15 mouse cellular contexts compared by ENCODE assay signal in genomic region chr7:131906499-131907190, GRCm38 (mm10). TPM values are rescaled to one million over a fixed set of nuclear protein-coding genes. Genes with fewer than 3 reads are reported as not detected.
"Had no signal": no experiment of that assay in that cellular context is flagged by ENCODE, and none has a peak within 500 bp of the region (broad histone marks: within the 10 kb centered on the region; RNA-seq: fewer than 3 reads in every experiment).

No protein-coding gene starts in this region.

- ATAC-seq: lung, postnatal 0 days; midbrain, embryonic 13.5 days had no signal

- H3K36me3 ChIP-seq: limb, embryonic 12.5 days; liver, embryonic 15.5 days; midbrain, embryonic 13.5 days; neural tube, embryonic 15.5 days had no signal

- H3K4me1 ChIP-seq: limb, embryonic 12.5 days; liver, embryonic 15.5 days had no signal

- H3K4me3 ChIP-seq: limb, embryonic 12.5 days; liver, embryonic 15.5 days; midbrain, embryonic 13.5 days; myocyte; neural tube, embryonic 15.5 days had no signal

- H3K27me3 ChIP-seq: limb, embryonic 12.5 days; liver, embryonic 15.5 days; midbrain, embryonic 13.5 days; neural tube, embryonic 15.5 days had no signal

- H3K9ac ChIP-seq: limb, embryonic 12.5 days; liver, embryonic 15.5 days; midbrain, embryonic 13.5 days; neural tube, embryonic 15.5 days had no signal

- H3K27ac ChIP-seq: limb, embryonic 12.5 days; liver, embryonic 15.5 days; midbrain, embryonic 13.5 days; neural tube, embryonic 15.5 days had no signal

- H3K9me3 ChIP-seq: midbrain, embryonic 13.5 days; neural tube, embryonic 15.5 days had no signal

- H3K4me2 ChIP-seq: limb, embryonic 12.5 days; liver, embryonic 15.5 days; midbrain, embryonic 13.5 days; neural tube, embryonic 15.5 days had no signal

- DNase-seq: kidney, adult 8-10 months; kidney, postnatal 25 days; liver; lung, adult 2 months; lung, postnatal 36 days; thymus, postnatal 4 days had no signal

RNA-seq across cellular contexts. Expression of gene Gpr26, which starts 59.6 kb away (rescaled TPM):
- polyA plus RNA-seq: kidney, embryonic 16.5 days; limb, embryonic 12.5 days; liver, embryonic 15.5 days; lung, adult 2 months; lung, postnatal 0 days; myocyte; small intestine, adult 2 months; stomach, embryonic 16.5 days had no signal
